Mouse (Mus musculus) forebrain, embryonic 15.5 days (tissue): Measurements from ENCODE around the gene Dhcr7. TPM values are rescaled to one million over a fixed set of nuclear protein-coding genes. Genes with fewer than 3 reads are reported as not detected.

ENCODE experiments used
- ATAC-seq: fragments of 200-750 bp; cut with Nextera tagmentation; replicated peaks from 2 replicates; pipeline ENCODE4 v1.8.0; 2017; ENCODE audit warnings: mild to moderate bottlenecking, moderate TSS enrichment, moderate library complexity
- H3K27ac ChIP-seq: fragments of 300-500 bp; sonication (generic); replicated peaks from 2 replicates; pipeline ENCODE4 v1.5.1; 2015; ENCODE audit warnings: mild to moderate bottlenecking, inconsistent platforms
- H3K27me3 ChIP-seq: fragments of 300-500 bp; sonication (generic); 2 replicates; pipeline ENCODE4 v1.6.1; 2015; ENCODE audit warnings: inconsistent platforms
- H3K36me3 ChIP-seq: fragments of 300-500 bp; sonication (generic); 2 replicates; pipeline ENCODE4 v1.6.1; 2015; ENCODE audit warnings: mild to moderate bottlenecking, inconsistent platforms
- H3K4me1 ChIP-seq: fragments of 300-500 bp; sonication (generic); 2 replicates; pipeline ENCODE4 v1.6.1; 2015; ENCODE audit warnings: inconsistent platforms
- H3K4me2 ChIP-seq: fragments of 300-500 bp; sonication (generic); replicated peaks from 2 replicates; pipeline ENCODE4 v1.6.1; 2015; ENCODE audit warnings: mild to moderate bottlenecking, inconsistent platforms
- H3K4me3 ChIP-seq: fragments of 300-500 bp; sonication (generic); 2 replicates; pipeline ENCODE4 v1.5.1; 2015; ENCODE audit warnings: mild to moderate bottlenecking, inconsistent platforms
- H3K9ac ChIP-seq: fragments of 300-500 bp; sonication (generic); replicated peaks from 2 replicates; pipeline ENCODE4 v1.6.1; 2015; ENCODE audit warnings: mild to moderate bottlenecking, inconsistent platforms
- H3K9me3 ChIP-seq: fragments of 300-500 bp; sonication (generic); 2 replicates; pipeline ENCODE4 v1.6.1; 2016; ENCODE audit warnings: inconsistent platforms
- WGBS: fragments of 180-500 bp; shearing (Covaris S2); methylation state at CpG from one replicate; pipeline ENCODE4 v1.1.7; 2015; ENCODE audit warnings: mixed read lengths; 5-methylcytosine and 5-hydroxymethylcytosine counted together
- polyA plus RNA-seq: library from polyadenylated mRNA; unstranded; fragments of >200 nt; fragmentation: Nextera tagmentation; extraction: Ambion mirVana; gene quantifications from 2 replicates; pipeline ENCODE4 v1.2.1, GENCODE M21; 2015

The Dhcr7 gene
- polyA plus RNA-seq, 1 experiment from 2014 or later: 43.9 TPM

- Histone ChIP-seq H3K4me3 (no peak overlapping the region), H3K27ac (no peak overlapping the region), H3K4me2 (no peak overlapping the region), H3K36me3 (peaks cover 20% of the 10 kb centered on the region), H3K4me1 (peaks cover 40% of the 10 kb centered on the region), H3K9ac (no peak overlapping the region), H3K9me3 (no peaks in the 10 kb centered on the region), H3K27me3 (no peaks in the 10 kb centered on the region)
- no peak for ATAC-seq
- 85% methylated on average over 3 of the region's 3 CpGs for WGBS
These were observed 12.0 kb downstream of the Dhcr7 start for GRCm38 (mm10) chr7:143834972-143835371.

- Histone ChIP-seq H3K4me1 (peaks cover 16% of the 10 kb centered on the region), H3K4me2 (no peak overlapping the region), H3K27ac (no peak overlapping the region), H3K9me3 (no peaks in the 10 kb centered on the region), H3K4me3 (no peak overlapping the region), H3K9ac (no peak overlapping the region), H3K36me3 (peaks cover 49% of the 10 kb centered on the region), H3K27me3 (no peaks in the 10 kb centered on the region)
- WGBS: 95% methylated on average over 3 of the region's 3 CpGs
- ATAC-seq: no peak
These were observed 14.9 kb downstream of the Dhcr7 start for GRCm38 (mm10) chr7:143837705-143838358.

- WGBS: 97% methylated on average over 5 of the region's 5 CpGs
- Histone ChIP-seq H3K4me3 (no peak overlapping the region), H3K4me1 (no peaks in the 10 kb centered on the region), H3K27ac (no peak overlapping the region), H3K4me2 (no peak overlapping the region), H3K9ac (no peak overlapping the region), H3K36me3 (peaks cover 72% of the 10 kb centered on the region), H3K9me3 (no peaks in the 10 kb centered on the region), H3K27me3 (no peaks in the 10 kb centered on the region)
- no peak for ATAC-seq
These were observed 17.2 kb downstream of the Dhcr7 start for GRCm38 (mm10) chr7:143840121-143840520.

GRCm38 (mm10) chr7:143841301-143841700, 18.4 kb downstream of the Dhcr7 start:
- H3K27me3 ChIP-seq: no peaks in the 10 kb centered on the region
- no peaks in the 10 kb centered on the region for H3K9me3 ChIP-seq
- H3K36me3 ChIP-seq: peaks cover 83% of the 10 kb centered on the region
- no peak overlapping the region for H3K27ac ChIP-seq
- H3K4me2 ChIP-seq: no peak overlapping the region
- no peaks in the 10 kb centered on the region for H3K4me1 ChIP-seq
- ATAC-seq: no peak
- 98% methylated on average over 8 of the region's 8 CpGs for WGBS
- no peak overlapping the region for H3K9ac ChIP-seq
- H3K4me3 ChIP-seq: no peak overlapping the region

- WGBS: 93% methylated on average over 5 of the region's 5 CpGs
- H3K27ac ChIP-seq: no peak overlapping the region
- no peak for ATAC-seq
- no peaks in the 10 kb centered on the region for H3K27me3 ChIP-seq
- no peak overlapping the region for H3K4me3 ChIP-seq
- H3K36me3 ChIP-seq: peaks cover 57% of the 10 kb centered on the region
- H3K4me2 ChIP-seq: no peak overlapping the region
- H3K9me3 ChIP-seq: no peaks in the 10 kb centered on the region
- H3K9ac ChIP-seq: no peak overlapping the region
- no peaks in the 10 kb centered on the region for H3K4me1 ChIP-seq
These were observed 25.3 kb downstream of the Dhcr7 start for GRCm38 (mm10) chr7:143848127-143848767.

GRCm38 (mm10) chr7:143848768-143849482, 26.0 kb downstream of the Dhcr7 start:
- 97% methylated on average over 8 of the region's 8 CpGs for WGBS
- Histone ChIP-seq H3K4me2 (no peak overlapping the region), H3K36me3 (peaks cover 51% of the 10 kb centered on the region), H3K4me1 (no peaks in the 10 kb centered on the region), H3K9me3 (no peaks in the 10 kb centered on the region), H3K27ac (no peak overlapping the region), H3K27me3 (no peaks in the 10 kb centered on the region), H3K4me3 (no peak overlapping the region), H3K9ac (no peak overlapping the region)
- no peak for ATAC-seq

GRCm38 (mm10) chr7:143866538-143866937, 43.6 kb downstream of the Dhcr7 start, which contains the start of gene Gm498:
Gene Gm498, plus strand, starts transcription at chr7:143866838.
- no peak for ATAC-seq
- Histone ChIP-seq H3K4me2 (no peak within 1 kb of the TSS), H3K9ac (no peak within 1 kb of the TSS), H3K27ac (no peak within 1 kb of the TSS), H3K4me3 (no peak within 1 kb of the TSS), H3K9me3 (no peaks in the 10 kb centered on the region), H3K36me3 (no peaks in the 10 kb centered on the region), H3K27me3 (no peaks in the 10 kb centered on the region), H3K4me1 (no peaks in the 10 kb centered on the region)
- WGBS: 85% methylated on average over 2 of the region's 2 CpGs

GRCm38 (mm10) chr7:143868874-143869273, 45.9 kb downstream of the Dhcr7 start:
- no peak overlapping the region for H3K27ac ChIP-seq
- no peaks in the 10 kb centered on the region for H3K36me3 ChIP-seq
- WGBS: 85% methylated on average over 4 of the region's 4 CpGs
- no peaks in the 10 kb centered on the region for H3K9me3 ChIP-seq
- no peaks in the 10 kb centered on the region for H3K4me1 ChIP-seq
- H3K27me3 ChIP-seq: no peaks in the 10 kb centered on the region
- ATAC-seq: no peak
- H3K4me2 ChIP-seq: no peak overlapping the region
- H3K9ac ChIP-seq: no peak overlapping the region
- H3K4me3 ChIP-seq: no peak overlapping the region

GRCm38 (mm10) chr7:143883717-143884116, 60.8 kb downstream of the Dhcr7 start:
- no peak for ATAC-seq
- Histone ChIP-seq H3K9ac (no peak overlapping the region), H3K27ac (no peak overlapping the region), H3K36me3 (no peaks in the 10 kb centered on the region), H3K4me3 (no peak overlapping the region), H3K27me3 (no peaks in the 10 kb centered on the region), H3K4me2 (no peak overlapping the region), H3K9me3 (no peaks in the 10 kb centered on the region), H3K4me1 (no peaks in the 10 kb centered on the region)
- WGBS: 77% methylated on average over 6 of the region's 6 CpGs

GRCm38 (mm10) chr7:143891146-143891545, 68.2 kb downstream of the Dhcr7 start:
- WGBS: 64% methylated on average over 2 of the region's 2 CpGs
- Histone ChIP-seq H3K4me3 (no peak overlapping the region), H3K9me3 (no peaks in the 10 kb centered on the region), H3K36me3 (no peaks in the 10 kb centered on the region), H3K9ac (no peak overlapping the region), H3K27me3 (no peaks in the 10 kb centered on the region), H3K4me1 (no peaks in the 10 kb centered on the region), H3K4me2 (no peak overlapping the region), H3K27ac (no peak overlapping the region)
- no peak for ATAC-seq

GRCm38 (mm10) chr7:143892361-143892760, 69.4 kb downstream of the Dhcr7 start:
- H3K4me1 ChIP-seq: no peaks in the 10 kb centered on the region
- no peaks in the 10 kb centered on the region for H3K9me3 ChIP-seq
- 60% methylated on average over 2 of the region's 2 CpGs for WGBS
- no peak overlapping the region for H3K27ac ChIP-seq
- H3K4me2 ChIP-seq: no peak overlapping the region
- H3K9ac ChIP-seq: no peak overlapping the region
- ATAC-seq: no peak
- no peaks in the 10 kb centered on the region for H3K27me3 ChIP-seq
- H3K36me3 ChIP-seq: no peaks in the 10 kb centered on the region
- H3K4me3 ChIP-seq: no peak overlapping the region
